8 mouse cellular contexts compared by ENCODE assay signal in genomic region chr8:84909162-84909767, GRCm38 (mm10). TPM values are rescaled to one million over a fixed set of nuclear protein-coding genes. Genes with fewer than 3 reads are reported as not detected.
A peak's percentile ranks its signal among the peaks of the same experiment; 100 is the strongest.
DNase-seq lines count a peak whose midpoint lies in the region; ATAC-seq and TF ChIP-seq lines count a peak whose summit lies in the region.

No protein-coding gene starts in this region.

- peak overlapping the region; percentile 33 for H3K4me3 ChIP-seq in thymus, adult 2 months (ENCODE audit: control insufficient read depth, insufficient read depth, low read length)
- peak overlapping the region; percentile 66 for H3K4me3 ChIP-seq in liver, embryonic 11.5 days (ENCODE audit: low read depth, low read length)

- intact Hi-C loops in heart, postnatal 36 days (cut with DNase I), result no loop called here

- H3K9me3 ChIP-seq in liver, embryonic 11.5 days (ENCODE audit: control insufficient read depth, low read length), result no peaks in the 10 kb centered on the region

- TF ChIP-seq POLR2A in thymus, adult 2 months (IDR thresholded peaks at IDR 0.05; ENCODE audit: control insufficient read depth, extremely low read depth, insufficient read depth, low read length, poor library complexity), result no peak

- H3K4me2 ChIP-seq in liver, embryonic 11.5 days, result peak overlapping the region; percentile 94

- H3K36me3 ChIP-seq in thymus, adult 2 months (ENCODE audit: control insufficient read depth, insufficient read depth, low read length), result no peaks in the 10 kb centered on the region
- H3K36me3 ChIP-seq in liver, embryonic 11.5 days (ENCODE audit: control insufficient read depth, insufficient read depth, low read length), result peaks cover 11% of the 10 kb centered on the region; the same call in 1 of the 2 replicates

- peak overlapping the region; percentile 86 for H3K9ac ChIP-seq in liver, embryonic 11.5 days (ENCODE audit: low read depth, low read length)

- H3K4me1 ChIP-seq in thymus, adult 2 months (replicated peaks; ENCODE audit: control insufficient read depth, insufficient read depth, low read length), result peaks cover 23% of the 10 kb centered on the region
- H3K4me1 ChIP-seq in liver, embryonic 11.5 days (replicated peaks; ENCODE audit: control insufficient read depth, insufficient read depth, low read length), result peaks cover 26% of the 10 kb centered on the region

- ATAC-seq in liver, embryonic 11.5 days (replicated peaks; ENCODE audit: low FRiP score), result no peak

- DNase-seq in heart, adult 11 months, result peak; percentile 93
- DNase-seq in heart, postnatal 36 days, result no peak
- DNase-seq in thymus, adult 2 months, result no peak
- no peak for DNase-seq in thymus, postnatal 14 days
- no peak for DNase-seq in liver, embryonic 11.5 days (ENCODE audit: low spot score)
- DNase-seq in yolk sac, embryonic 10.5 days (ENCODE audit: low spot score), result no peak
- no peak for DNase-seq in urinary bladder, adult 2 months (ENCODE audit: low spot score)
- no peak for DNase-seq in left cerebral cortex, adult 9 months (ENCODE audit: low spot score in 2 of 2)

- H3K27ac ChIP-seq in thymus, adult 2 months (ENCODE audit: control insufficient read depth, insufficient read depth, low read length), result no peak overlapping the region
- peak overlapping the region; percentile 66 for H3K27ac ChIP-seq in liver, embryonic 11.5 days (ENCODE audit: low read depth, low read length)

- WGBS in thymus, adult 2 months, result 53% methylated on average over 20 of the region's 20 CpGs
- 47% methylated on average over 20 of the region's 20 CpGs for WGBS in liver, embryonic 11.5 days

- H3K27me3 ChIP-seq in thymus, adult 2 months (ENCODE audit: control insufficient read depth, insufficient read depth, low read length), result no peaks in the 10 kb centered on the region
- peaks cover 32% of the 10 kb centered on the region for H3K27me3 ChIP-seq in liver, embryonic 11.5 days (replicated peaks; ENCODE audit: control insufficient read depth, insufficient read depth, low read length)

- no peak for TF ChIP-seq CTCF in thymus, adult 2 months (IDR thresholded peaks at IDR 0.05; ENCODE audit: borderline replicate concordance, control insufficient read depth, extremely low read depth, insufficient read depth, low read length, poor library complexity)

RNA-seq across cellular contexts. Expression of gene Dnase2a, which starts 0.9 kb away (rescaled TPM):
- total RNA-seq in heart, postnatal 36 days (2021), result 10 to 100 TPM in 1 of 2 experiments, 1 to 10 TPM in 1; 7.3 to 11.7 TPM
- polyA plus RNA-seq in thymus, adult 2 months (2012; rRNA removed), result 16.4 and 23.8 TPM in 2 replicates
- 11.5 and 12.7 TPM in 2 replicates for polyA plus RNA-seq in liver, embryonic 11.5 days (2014; fragmentation: Nextera tagmentation; extraction: Ambion mirVana)
- polyA plus RNA-seq in urinary bladder, adult 2 months (2012; rRNA removed), result 18.4 and 20.4 TPM in 2 replicates

RNA-seq across cellular contexts. Expression of gene Klf1, which starts 7.5 kb away (rescaled TPM):
- not detected for total RNA-seq in heart, postnatal 36 days (2021)
- polyA plus RNA-seq in thymus, adult 2 months (2012; rRNA removed), result 0.13 and 0.23 TPM in 2 replicates
- 458 and 504 TPM in 2 replicates for polyA plus RNA-seq in liver, embryonic 11.5 days (2014; fragmentation: Nextera tagmentation; extraction: Ambion mirVana)
- 0.15 TPM in 2 replicates for polyA plus RNA-seq in urinary bladder, adult 2 months (2012; rRNA removed)

RNA-seq across cellular contexts. Expression of gene Gcdh, which starts 15.5 kb away (rescaled TPM):
- total RNA-seq in heart, postnatal 36 days (2021), result 10 to 100 TPM; 71.3 to 77.2 TPM
- 78.7 and 85.2 TPM in 2 replicates for polyA plus RNA-seq in thymus, adult 2 months (2012; rRNA removed)
- polyA plus RNA-seq in liver, embryonic 11.5 days (2014; fragmentation: Nextera tagmentation; extraction: Ambion mirVana), result 53.5 and 56.7 TPM in 2 replicates
- 31.4 and 33.1 TPM in 2 replicates for polyA plus RNA-seq in urinary bladder, adult 2 months (2012; rRNA removed)

RNA-seq across cellular contexts. Expression of gene Mast1, which starts 27.9 kb away (rescaled TPM):
- under 1 TPM; 0.11 to 0.14 TPM for total RNA-seq in heart, postnatal 36 days (2021)
- polyA plus RNA-seq in thymus, adult 2 months (2012; rRNA removed), result 0.35 and 0.36 TPM in 2 replicates
- 0.14 and 0.29 TPM in 2 replicates for polyA plus RNA-seq in liver, embryonic 11.5 days (2014; fragmentation: Nextera tagmentation; extraction: Ambion mirVana)
- 0.17 and 0.19 TPM in 2 replicates for polyA plus RNA-seq in urinary bladder, adult 2 months (2012; rRNA removed)

RNA-seq across cellular contexts. Expression of gene Syce2, which starts 37.4 kb away (rescaled TPM):
- total RNA-seq in heart, postnatal 36 days (2021), result 1 to 10 TPM; 3.8 to 4.1 TPM
- polyA plus RNA-seq in thymus, adult 2 months (2012; rRNA removed), result 9.4 and 11.6 TPM in 2 replicates
- polyA plus RNA-seq in liver, embryonic 11.5 days (2014; fragmentation: Nextera tagmentation; extraction: Ambion mirVana), result 144 and 160 TPM in 2 replicates
- polyA plus RNA-seq in urinary bladder, adult 2 months (2012; rRNA removed), result 2.8 and 3.2 TPM in 2 replicates

Comparison
In these comparisons a context has a peak if more than half of its experiments do, and no peak if none do; other contexts are left out.
1. RNA of gene Klf1, which starts 7.5 kb away (polyA plus RNA-seq): 458 to 504 TPM in liver, embryonic 11.5 days; 0.15 TPM in urinary bladder, adult 2 months and 0.13 to 0.23 TPM in thymus, adult 2 months; every median in the first group is over 100 times any median in the second.